Mouse (Mus musculus): Measurements from ENCODE around the gene Zc3h12a.

- TF ChIP-seq CTCF (IDR thresholded peaks at IDR 0.05; ENCODE audit: insufficient read depth, low read depth, low read length) (no peak), POLR2A (IDR thresholded peaks at IDR 0.05; ENCODE audit: insufficient read depth, low read depth, low read length) (no peak)
These were observed 33.8 kb upstream of the Zc3h12a start for GRCm38 (mm10) chr4:125161392-125161791.
